Mouse (Mus musculus) erythroblast, embryonic 14.5 days (primary cell): ENCODE data around the gene Sarnp. TPM values are rescaled to one million over a fixed set of nuclear protein-coding genes. Genes with fewer than 3 reads are reported as not detected.
A peak's percentile ranks its signal among the peaks of the same experiment; 100 is the strongest.

ENCODE experiments used
- H3K27me3 ChIP-seq: 2 replicates; pipeline ENCODE4 v1.6.1; 2012; ENCODE audit warnings: inconsistent platforms; ENCODE audit not compliant: control insufficient read depth
- H3K36me3 ChIP-seq: 2 replicates; pipeline ENCODE4 v1.6.1; 2012; ENCODE audit warnings: mild to moderate bottlenecking, inconsistent platforms; ENCODE audit not compliant: control insufficient read depth
- H3K4me1 ChIP-seq: 2 replicates; pipeline ENCODE4 v1.6.1; 2012; ENCODE audit warnings: inconsistent platforms; ENCODE audit not compliant: control insufficient read depth
- H3K4me3 ChIP-seq: replicated peaks from 2 replicates; pipeline ENCODE3; 2012; ENCODE audit warnings: moderate library complexity, mild to moderate bottlenecking, inconsistent platforms
- H3K9me3 ChIP-seq: 2 replicates; pipeline ENCODE4 v1.6.1; 2012; ENCODE audit warnings: low read length, inconsistent platforms, mixed read lengths; ENCODE audit not compliant: control insufficient read depth
- GATA1 ChIP-seq: IDR thresholded peaks from 2 replicates; pipeline ENCODE4 v1.6.1; 2012; ENCODE audit warnings: low read length, inconsistent platforms, mixed read lengths
- TAL1 ChIP-seq: IDR thresholded peaks from 3 replicates; pipeline ENCODE4 v1.6.1; 2012; ENCODE audit warnings: low read length, inconsistent platforms, mixed read lengths
- polyA plus RNA-seq: library from polyadenylated mRNA; stranded (reverse); fragments of >175 nt; gene quantifications from 2 replicates; pipeline ENCODE4 v1.2.3, GENCODE M21; 2012

Sarnp gene
- polyA plus RNA-seq, 1 experiment, result 2.5 TPM

GRCm38 (mm10) chr10:128916665-128917064 is 99.5 kb downstream of the Sarnp start:
- H3K9me3 ChIP-seq, result no peaks in the 10 kb centered on the region
- H3K36me3 ChIP-seq, result peaks cover 12% of the 10 kb centered on the region
- no peak overlapping the region for H3K4me3 ChIP-seq
- TF ChIP-seq GATA1, result no peak
- TF ChIP-seq TAL1, result no peak
- H3K27me3 ChIP-seq, result peaks cover 10% of the 10 kb centered on the region
- peaks cover 3% of the 10 kb centered on the region; the same call in 1 of the 2 replicates for H3K4me1 ChIP-seq

GRCm38 (mm10) chr10:128917400-128917799 is 100.3 kb downstream of the Sarnp start:
- H3K4me1 ChIP-seq, result peaks cover 11% of the 10 kb centered on the region
- peaks cover 12% of the 10 kb centered on the region for H3K36me3 ChIP-seq
- no peak for TF ChIP-seq TAL1
- TF ChIP-seq GATA1, result no peak
- H3K4me3 ChIP-seq, result no peak overlapping the region
- H3K9me3 ChIP-seq, result no peaks in the 10 kb centered on the region
- peaks cover 4% of the 10 kb centered on the region for H3K27me3 ChIP-seq

- Histone ChIP-seq H3K4me1 (peaks cover 17% of the 10 kb centered on the region), H3K4me3 (no peak overlapping the region), H3K27me3 (no peaks in the 10 kb centered on the region), H3K36me3 (peaks cover 12% of the 10 kb centered on the region), H3K9me3 (no peaks in the 10 kb centered on the region)
- TF ChIP-seq TAL1, result no peak
- TF ChIP-seq GATA1, result no peak
Measured at GRCm38 (mm10) chr10:128918246-128918645, 101.1 kb downstream of the Sarnp start.

- no peak overlapping the region for H3K4me3 ChIP-seq
- no peak for TF ChIP-seq TAL1
- no peak for TF ChIP-seq GATA1
- peaks cover 2% of the 10 kb centered on the region; the same call in 1 of the 2 replicates for H3K27me3 ChIP-seq
- peaks cover 27% of the 10 kb centered on the region for H3K4me1 ChIP-seq
- H3K36me3 ChIP-seq, result peaks cover 12% of the 10 kb centered on the region
- no peaks in the 10 kb centered on the region for H3K9me3 ChIP-seq
Measured at GRCm38 (mm10) chr10:128919203-128919631, 102.1 kb downstream of the Sarnp start.

- H3K4me3 ChIP-seq, result no peak overlapping the region
- no peak for TF ChIP-seq GATA1
- TF ChIP-seq TAL1, result no peak
- H3K36me3 ChIP-seq, result peaks cover 12% of the 10 kb centered on the region
- H3K27me3 ChIP-seq, result peaks cover 2% of the 10 kb centered on the region; the same call in 1 of the 2 replicates
- peaks cover 28% of the 10 kb centered on the region for H3K4me1 ChIP-seq
- H3K9me3 ChIP-seq, result no peaks in the 10 kb centered on the region
Measured at GRCm38 (mm10) chr10:128919966-128920365, 102.8 kb downstream of the Sarnp start.

- Histone ChIP-seq H3K4me1 (peaks cover 28% of the 10 kb centered on the region), H3K36me3 (peaks cover 12% of the 10 kb centered on the region), H3K27me3 (peaks cover 2% of the 10 kb centered on the region; the same call in 1 of the 2 replicates), H3K9me3 (no peaks in the 10 kb centered on the region), H3K4me3 (no peak overlapping the region)
- TF ChIP-seq GATA1 (no peak), TAL1 (no peak)
Measured at GRCm38 (mm10) chr10:128920736-128921161, 103.6 kb downstream of the Sarnp start.

- Histone ChIP-seq H3K36me3 (peaks cover 12% of the 10 kb centered on the region), H3K4me1 (peaks cover 28% of the 10 kb centered on the region), H3K27me3 (peaks cover 2% of the 10 kb centered on the region; the same call in 1 of the 2 replicates), H3K9me3 (no peaks in the 10 kb centered on the region), H3K4me3 (no peak overlapping the region)
- TF ChIP-seq TAL1 (no peak), GATA1 (no peak)
Measured at GRCm38 (mm10) chr10:128921251-128921650, 104.1 kb downstream of the Sarnp start.

- Histone ChIP-seq H3K9me3 (no peaks in the 10 kb centered on the region), H3K36me3 (peaks cover 12% of the 10 kb centered on the region), H3K4me1 (peaks cover 28% of the 10 kb centered on the region), H3K27me3 (peaks cover 5% of the 10 kb centered on the region), H3K4me3 (peak overlapping the region; percentile 85)
- TF ChIP-seq TAL1, result no peak
- no peak for TF ChIP-seq GATA1
Measured at GRCm38 (mm10) chr10:128921883-128922821, 105.0 kb downstream of the Sarnp start.

GRCm38 (mm10) chr10:128922822-128923012 is 105.6 kb downstream of the Sarnp start, which contains the start of gene Rdh5:
Rdh5 (minus strand) TSS chr10:128922888.
- Histone ChIP-seq H3K4me3 (peak within 1 kb of the TSS; percentile 85), H3K27me3 (peaks cover 8% of the 10 kb centered on the region), H3K36me3 (peaks cover 8% of the 10 kb centered on the region), H3K9me3 (no peaks in the 10 kb centered on the region), H3K4me1 (peaks cover 28% of the 10 kb centered on the region)
- no peak for TF ChIP-seq TAL1
- no peak for TF ChIP-seq GATA1
